Mouse (Mus musculus) fat pad, adult 2 months (tissue): ENCODE measurements around the gene Tgfb3.

Source experiments
- DNase-seq: peaks from one replicate; pipeline ENCODE4 v3.0.0-alpha.2; 2011; ENCODE audit warnings: low read depth, low spot score; ENCODE audit errors: extremely low read depth

The Tgfb3 gene

GRCm38 (mm10) chr12:86082481-86083012 is 3.7 kb upstream of the Tgfb3 start, which contains the start of gene Ift43:
Ift43 (plus strand) TSS chr12:86082541.
- DNase-seq = no peak

- no peak for DNase-seq
Observed at GRCm38 (mm10) chr12:86079202-86079667, 394 bp upstream of the Tgfb3 start.

GRCm38 (mm10) chr12:86078176-86078552 is 677 bp downstream of the Tgfb3 start:
- no peak for DNase-seq

GRCm38 (mm10) chr12:86077736-86078135 is 1.1 kb downstream of the Tgfb3 start:
- DNase-seq = no peak

- peak; percentile 94 for DNase-seq
Observed at GRCm38 (mm10) chr12:86077322-86077721, 1.5 kb downstream of the Tgfb3 start.

GRCm38 (mm10) chr12:86076321-86076901 is 2.4 kb downstream of the Tgfb3 start:
- DNase-seq = no peak

- no peak for DNase-seq
Observed at GRCm38 (mm10) chr12:86075358-86075757, 3.5 kb downstream of the Tgfb3 start.

GRCm38 (mm10) chr12:86074681-86075080 is 4.2 kb downstream of the Tgfb3 start:
- DNase-seq = no peak

- DNase-seq = no peak
Observed at GRCm38 (mm10) chr12:86071432-86071831, 7.4 kb downstream of the Tgfb3 start.

- no peak for DNase-seq
Observed at GRCm38 (mm10) chr12:86064796-86065195, 14.0 kb downstream of the Tgfb3 start.

- no peak for DNase-seq
Observed at GRCm38 (mm10) chr12:86059341-86059740, 19.5 kb downstream of the Tgfb3 start.

- DNase-seq = no peak
Observed at GRCm38 (mm10) chr12:86057516-86057915, 21.3 kb downstream of the Tgfb3 start.

- DNase-seq = no peak
Observed at GRCm38 (mm10) chr12:86056976-86057375, 21.9 kb downstream of the Tgfb3 start.

GRCm38 (mm10) chr12:86055306-86055705 is 23.5 kb downstream of the Tgfb3 start:
- DNase-seq = no peak

- DNase-seq = no peak
Observed at GRCm38 (mm10) chr12:86051477-86051876, 27.4 kb downstream of the Tgfb3 start.

- no peak for DNase-seq
Observed at GRCm38 (mm10) chr12:86049813-86050212, 29.0 kb downstream of the Tgfb3 start.

- DNase-seq = no peak
Observed at GRCm38 (mm10) chr12:86047376-86047775, 31.5 kb downstream of the Tgfb3 start.

GRCm38 (mm10) chr12:86046776-86047175 is 32.1 kb downstream of the Tgfb3 start:
- no peak for DNase-seq

GRCm38 (mm10) chr12:86046141-86046540 is 32.7 kb downstream of the Tgfb3 start:
- no peak for DNase-seq

GRCm38 (mm10) chr12:86039751-86040150 is 39.1 kb downstream of the Tgfb3 start:
- DNase-seq = no peak

- DNase-seq = no peak
Observed at GRCm38 (mm10) chr12:86039078-86039477, 39.8 kb downstream of the Tgfb3 start.

GRCm38 (mm10) chr12:86037235-86037921 is 41.5 kb downstream of the Tgfb3 start:
- DNase-seq = no peak
